Mouse (Mus musculus) brain, embryonic 14.5 days (tissue): ENCODE data around the gene Cfd. TPM values are rescaled to one million over a fixed set of nuclear protein-coding genes. Genes with fewer than 3 reads are reported as not detected.

Experiments used
- DNase-seq: peaks from one replicate; pipeline ENCODE4 v3.0.0-alpha.2; 2011; ENCODE audit warnings: low read depth
- CTCF ChIP-seq: fragments of 200-500 bp; IDR thresholded peaks from 2 replicates; pipeline ENCODE4 v1.5.1; 2012; ENCODE audit warnings: inconsistent platforms, mild to moderate bottlenecking, moderate library complexity, borderline replicate concordance; ENCODE audit not compliant: insufficient read depth, insufficient read length; ENCODE audit errors: extremely low read depth
- POLR2A ChIP-seq: fragments of 200-500 bp; IDR thresholded peaks from 2 replicates; pipeline ENCODE4 v1.6.1; 2012; ENCODE audit warnings: mild to moderate bottlenecking, inconsistent platforms, borderline replicate concordance; ENCODE audit not compliant: poor library complexity, insufficient read depth, insufficient read length, severe bottlenecking; ENCODE audit errors: extremely low read depth
- polyA plus RNA-seq: library from polyadenylated mRNA; depleted of rRNA; stranded (reverse); fragments of >200 nt; gene quantifications from 2 replicates; pipeline ENCODE4 v1.2.3, GENCODE M21; 2012

Cfd gene
- polyA plus RNA-seq, 1 experiment = 0.60 TPM

DNA sequence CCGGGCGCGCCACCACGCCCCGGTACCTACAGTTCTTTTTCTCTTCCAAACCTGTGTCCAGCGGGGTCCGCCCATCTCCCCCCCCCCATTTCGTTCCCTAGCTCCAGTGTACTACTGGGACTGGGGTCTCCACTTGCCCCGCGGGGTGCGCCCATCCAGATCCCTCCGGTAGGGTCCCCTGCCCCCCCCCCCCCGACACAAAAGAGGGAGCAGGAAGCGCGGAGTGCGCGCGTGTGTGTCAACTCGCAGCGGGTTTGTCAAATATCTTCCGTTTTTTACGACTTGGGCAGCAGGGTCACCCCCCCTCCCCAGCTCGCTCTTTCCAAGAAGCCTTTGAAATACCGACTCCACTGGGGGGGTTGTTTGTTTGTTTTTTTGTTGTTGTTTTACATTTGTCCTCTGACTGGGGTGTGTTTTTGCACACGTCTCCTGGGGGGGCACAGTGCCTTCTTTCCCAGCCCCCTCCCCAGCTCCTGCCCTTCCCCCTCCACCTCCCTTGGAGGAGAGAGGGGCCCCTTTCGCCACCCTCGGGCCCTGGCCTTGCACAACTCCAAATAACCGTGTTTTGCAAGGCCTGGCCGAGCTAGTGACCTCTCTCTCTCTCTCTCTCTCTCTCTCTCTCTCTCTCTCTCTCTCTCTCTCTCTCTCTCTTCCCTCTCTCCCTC lies 37.5 kb downstream of the Cfd start:
- DNase-seq = peak; percentile 62
- TF ChIP-seq CTCF (no peak), POLR2A (no peak)

GRCm38 (mm10) chr10:79928907-79929701 lies 38.5 kb downstream of the Cfd start:
- TF ChIP-seq CTCF (no peak), POLR2A (no peak)
- DNase-seq = peak; percentile 9

- no peak for DNase-seq
- TF ChIP-seq POLR2A = no peak
- TF ChIP-seq CTCF = no peak
Measured at GRCm38 (mm10) chr10:79929967-79930825, 39.5 kb downstream of the Cfd start.

- TF ChIP-seq POLR2A = no peak
- TF ChIP-seq CTCF = no peak
Measured at GRCm38 (mm10) chr10:79930826-79931186, 40.2 kb downstream of the Cfd start.

GRCm38 (mm10) chr10:79931797-79932196 lies 41.1 kb downstream of the Cfd start:
- DNase-seq = no peak
- TF ChIP-seq CTCF (no peak), POLR2A (no peak)

More at GRCm38 (mm10) chr10:79930826-79931186, 40.2 kb downstream of the Cfd start:
- DNase-seq = no peak

DNA sequence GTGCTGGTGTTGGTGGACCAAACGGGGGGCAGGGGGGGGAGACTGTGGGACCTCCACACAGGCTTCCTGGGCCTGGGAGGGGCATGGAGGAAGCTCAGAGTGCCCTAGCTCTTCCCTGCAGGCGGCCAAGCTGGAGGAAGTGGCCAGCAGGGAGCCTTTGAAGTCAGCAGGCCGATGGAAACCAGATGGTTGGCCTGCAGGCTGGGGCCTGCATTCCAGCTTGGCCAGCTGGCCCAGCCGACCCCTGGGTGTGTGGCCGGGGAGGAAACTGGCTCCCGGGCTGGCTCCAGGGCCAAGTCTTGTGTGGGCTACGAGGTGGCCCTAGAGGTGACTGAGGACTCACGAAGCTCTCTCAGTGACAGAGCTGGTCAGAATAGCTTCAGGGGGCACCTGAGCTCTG lies 42.1 kb downstream of the Cfd start:
- TF ChIP-seq CTCF (no peak), POLR2A (no peak)
- DNase-seq = peak; percentile 37

DNA sequence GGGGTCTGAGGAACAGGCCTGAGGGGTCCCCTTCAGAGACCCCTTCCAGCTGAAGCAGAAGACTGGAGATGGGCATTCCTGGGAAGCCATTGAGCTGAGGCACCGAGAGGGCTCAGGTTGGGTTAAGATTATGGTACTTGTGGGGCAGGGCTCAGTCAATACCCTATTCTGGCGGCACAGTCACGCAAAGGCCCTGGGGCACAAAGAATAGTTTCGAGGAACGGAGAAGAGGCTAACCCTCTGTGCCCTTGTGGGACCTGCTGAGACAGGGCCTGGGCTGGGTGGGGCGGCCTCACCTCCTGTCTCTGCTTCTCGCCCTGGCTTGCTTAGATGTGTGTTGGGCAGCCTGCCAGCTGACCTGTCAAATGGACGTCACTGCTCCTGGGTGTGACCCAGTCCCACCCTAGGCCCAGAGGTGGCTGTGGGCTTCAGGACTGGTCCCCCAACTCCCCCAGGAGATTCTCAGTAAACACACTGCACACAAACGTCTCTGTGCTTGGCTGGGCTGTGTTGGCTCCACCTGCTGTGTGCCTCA lies 42.6 kb downstream of the Cfd start:
- DNase-seq = no peak
- TF ChIP-seq CTCF (no peak), POLR2A (no peak)

GRCm38 (mm10) chr10:79933861-79934260 lies 43.2 kb downstream of the Cfd start:
- TF ChIP-seq CTCF = no peak

DNA sequence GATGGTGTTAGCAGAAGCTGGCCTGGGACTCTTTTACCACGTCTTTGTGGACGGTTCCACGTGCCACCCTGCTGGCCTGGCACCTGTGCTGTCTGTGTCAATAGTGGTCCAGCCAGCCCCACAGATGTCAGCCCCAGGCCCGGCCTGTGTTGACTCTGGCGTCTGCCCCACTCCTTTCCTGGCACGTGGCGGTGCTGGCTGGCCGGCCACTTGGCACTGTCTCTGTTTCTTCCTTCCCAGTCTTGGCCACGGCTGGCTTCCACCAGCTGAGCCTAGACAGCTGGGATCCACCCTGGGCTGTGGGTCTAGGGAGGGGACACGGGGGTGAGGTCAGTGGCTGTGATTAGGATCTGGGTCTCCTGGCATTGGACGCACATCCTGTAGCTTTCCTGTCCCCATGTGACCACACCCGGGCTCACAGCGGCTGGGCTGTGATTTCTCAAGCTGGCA lies 43.6 kb downstream of the Cfd start:
- TF ChIP-seq POLR2A (no peak), CTCF (no peak)
- DNase-seq = peak; percentile 62

More at GRCm38 (mm10) chr10:79933861-79934260, 43.2 kb downstream of the Cfd start:
- no peak for DNase-seq

GRCm38 (mm10) chr10:79934794-79935569 lies 44.3 kb downstream of the Cfd start:
- no peak for TF ChIP-seq CTCF
- no peak for TF ChIP-seq POLR2A
- no peak for DNase-seq
